Mouse (Mus musculus) 416B (cell line): Measurements from ENCODE around the gene Ankrd55.

Experiments
- DNase-seq: peaks from one replicate; pipeline ENCODE4 v3.0.0; 2011; ENCODE audit warnings: low read depth

The Ankrd55 gene

DNA sequence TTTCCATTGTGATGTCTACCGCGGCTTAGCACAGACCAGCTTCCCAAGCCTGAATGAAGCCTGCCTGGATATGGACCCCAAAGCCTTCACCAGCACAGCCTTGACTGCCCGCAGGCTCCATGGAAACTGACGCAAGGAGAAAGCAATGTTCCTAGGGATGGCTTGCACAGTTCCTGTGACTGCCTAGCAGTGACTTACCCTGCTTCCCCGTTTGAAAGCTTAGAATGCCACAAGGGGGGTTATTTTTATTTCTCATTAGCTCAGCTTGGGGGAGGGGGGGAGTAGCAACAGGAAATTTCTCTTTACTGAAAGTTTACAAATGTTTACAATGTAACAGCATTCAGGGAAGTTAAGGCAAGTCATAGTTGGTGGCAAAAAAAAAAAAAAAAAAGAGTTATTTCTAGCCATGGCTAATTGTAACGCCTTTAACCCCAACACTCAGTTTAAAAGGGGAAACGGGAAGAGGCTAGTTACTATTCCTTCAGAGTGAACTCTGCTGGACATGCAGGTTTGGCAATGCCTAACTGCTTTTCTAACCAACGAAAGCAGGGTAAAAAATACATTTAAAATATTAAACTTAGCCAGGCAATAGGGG, 56.1 kb downstream of the Ankrd55 start:
- no peak for DNase-seq

DNA sequence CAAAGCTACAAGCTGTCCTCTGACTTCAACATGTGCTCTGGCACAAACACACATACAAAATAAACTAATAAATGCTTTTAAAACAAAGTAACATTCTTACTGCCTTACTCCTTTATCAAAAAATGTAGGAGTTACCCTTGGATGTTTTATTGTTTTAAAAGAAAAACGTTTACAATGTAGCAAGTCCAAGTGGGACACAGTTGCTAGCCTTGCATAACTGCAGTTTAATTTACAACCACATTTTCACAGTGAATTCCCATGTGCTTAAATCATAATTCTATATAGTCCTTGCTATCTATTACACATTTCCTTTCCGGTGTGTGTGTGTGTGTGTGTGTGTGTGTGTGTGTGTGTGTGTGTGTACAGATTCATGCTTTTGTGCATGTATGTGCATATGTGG, 57.3 kb downstream of the Ankrd55 start:
- DNase-seq, result no peak

DNA sequence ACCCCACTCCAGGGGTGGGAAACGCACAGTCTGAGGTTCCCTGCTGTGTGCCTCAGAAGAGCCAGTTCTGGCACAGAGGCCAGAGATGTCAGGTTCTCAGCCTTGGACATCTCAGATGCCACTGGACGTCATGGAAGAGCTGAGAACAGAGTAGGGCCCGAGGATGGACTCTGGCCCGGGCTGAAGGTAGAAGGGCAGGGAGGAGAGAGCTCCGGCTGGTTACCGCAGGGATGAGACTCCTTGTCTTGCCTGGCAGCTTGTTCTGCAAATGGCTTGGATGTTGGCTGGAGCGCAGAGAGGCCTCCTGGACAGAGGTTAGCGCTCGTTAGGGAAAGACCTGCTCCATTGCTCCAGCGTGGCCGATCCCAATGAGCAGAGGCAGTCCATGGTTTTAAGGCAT, 57.8 kb downstream of the Ankrd55 start:
- no peak for DNase-seq

DNA sequence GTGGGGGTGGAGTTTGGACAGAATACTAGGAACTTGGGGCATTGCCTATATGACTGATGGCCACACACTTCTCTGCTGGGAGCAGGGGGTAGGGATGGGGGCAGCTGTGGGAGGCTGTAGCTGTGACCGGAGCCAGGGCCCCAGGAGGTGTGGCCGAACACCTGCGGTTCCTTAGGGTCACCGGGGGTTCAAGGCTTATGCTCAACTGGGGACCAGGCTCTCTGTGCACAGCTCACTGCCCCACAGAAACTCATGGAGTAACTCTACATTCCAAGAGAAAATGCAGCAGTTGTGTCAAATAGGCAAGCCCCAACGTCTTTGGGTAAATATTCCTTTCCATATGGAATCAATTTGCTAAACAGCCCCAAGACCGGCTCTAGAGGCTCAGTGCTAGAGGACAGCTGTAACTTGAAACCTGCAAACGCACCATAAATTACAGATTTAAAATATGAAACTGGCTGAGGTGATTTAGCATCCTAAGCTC, 58.5 kb downstream of the Ankrd55 start:
- DNase-seq, result no peak

DNA sequence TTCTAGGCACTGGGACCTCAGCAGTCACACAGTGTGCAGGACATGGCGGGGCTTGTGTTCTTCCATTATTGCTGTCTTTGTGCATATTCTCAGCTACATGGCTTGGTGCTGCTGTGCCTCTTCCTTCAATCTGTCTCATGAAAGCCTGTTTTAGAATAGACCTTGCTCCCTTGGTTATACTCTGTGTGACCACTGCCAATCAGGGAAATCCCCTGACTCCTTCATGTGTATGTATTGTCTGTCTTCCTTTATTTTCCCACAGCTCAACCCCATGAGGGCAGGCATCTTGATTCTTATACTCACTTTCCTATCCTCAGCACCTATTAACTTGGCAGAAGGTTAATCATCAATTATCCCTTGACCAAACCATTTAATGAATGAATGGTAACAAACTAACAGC, 60.0 kb downstream of the Ankrd55 start:
- no peak for DNase-seq

DNA sequence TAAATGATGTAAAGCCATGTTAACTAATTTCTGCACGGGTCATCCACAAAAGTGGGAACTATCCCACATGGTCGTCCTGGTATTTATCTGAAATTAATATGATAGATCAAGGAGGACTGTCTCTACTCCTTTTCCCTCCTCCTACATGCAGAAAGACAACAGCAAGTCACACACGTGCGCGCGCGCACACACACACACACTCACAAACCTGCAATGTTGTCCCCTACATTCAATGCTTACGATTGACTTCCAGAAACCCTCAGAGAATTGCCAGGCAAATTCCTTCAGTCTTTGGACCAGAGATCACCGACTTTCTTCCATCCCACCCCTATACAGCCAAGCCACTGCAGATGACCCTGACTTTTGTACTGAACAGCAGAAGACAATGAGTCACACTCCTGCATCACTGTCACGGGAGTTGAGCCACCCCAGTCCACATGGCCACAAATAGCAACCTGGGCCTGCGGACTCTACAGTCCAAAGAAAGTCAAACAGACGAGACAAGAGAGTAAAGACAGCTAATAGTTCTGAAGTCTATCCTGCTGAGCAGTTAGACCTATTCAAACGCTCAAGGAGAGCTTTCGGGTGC, 60.7 kb downstream of the Ankrd55 start:
- no peak for DNase-seq

DNA sequence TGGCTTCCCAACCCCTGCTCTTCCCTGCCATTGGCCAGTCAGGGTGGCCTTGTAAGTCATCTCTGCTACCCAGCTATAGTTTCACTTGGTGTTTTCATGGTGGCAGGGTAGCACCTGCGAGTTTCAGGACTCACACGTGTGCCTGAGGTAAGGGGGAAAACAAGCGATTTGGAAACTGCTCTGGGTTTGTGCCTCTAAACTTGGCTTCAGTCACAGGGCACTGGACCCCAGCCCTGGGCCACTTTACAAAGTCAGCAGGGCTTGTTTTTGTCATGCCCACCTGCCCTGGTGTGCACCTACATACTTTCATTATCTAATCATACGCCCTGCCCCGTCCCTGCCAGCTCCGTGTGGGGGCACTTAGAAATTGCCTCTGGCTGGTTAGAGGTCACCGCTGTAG, 61.2 kb downstream of the Ankrd55 start:
- no peak for DNase-seq

DNA sequence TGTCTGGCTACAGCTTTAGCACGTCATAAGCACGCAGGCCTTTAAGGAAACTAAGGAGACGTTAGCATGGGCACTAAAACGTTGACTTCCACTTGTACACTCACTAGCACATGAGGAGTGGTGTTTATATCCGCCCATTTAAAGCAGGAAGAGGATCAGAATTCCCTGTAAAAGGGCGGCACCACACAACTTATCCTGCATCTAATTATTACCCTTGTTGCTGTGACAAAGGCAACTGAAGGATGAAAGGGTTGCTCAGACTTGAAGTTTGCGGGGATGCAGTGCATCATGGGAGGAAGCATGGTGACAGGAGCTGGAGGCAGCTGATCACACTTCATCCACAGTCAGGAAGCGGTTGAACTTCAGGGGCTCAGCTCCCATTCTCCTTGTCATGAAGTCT, 63.7 kb downstream of the Ankrd55 start:
- DNase-seq, result no peak

DNA sequence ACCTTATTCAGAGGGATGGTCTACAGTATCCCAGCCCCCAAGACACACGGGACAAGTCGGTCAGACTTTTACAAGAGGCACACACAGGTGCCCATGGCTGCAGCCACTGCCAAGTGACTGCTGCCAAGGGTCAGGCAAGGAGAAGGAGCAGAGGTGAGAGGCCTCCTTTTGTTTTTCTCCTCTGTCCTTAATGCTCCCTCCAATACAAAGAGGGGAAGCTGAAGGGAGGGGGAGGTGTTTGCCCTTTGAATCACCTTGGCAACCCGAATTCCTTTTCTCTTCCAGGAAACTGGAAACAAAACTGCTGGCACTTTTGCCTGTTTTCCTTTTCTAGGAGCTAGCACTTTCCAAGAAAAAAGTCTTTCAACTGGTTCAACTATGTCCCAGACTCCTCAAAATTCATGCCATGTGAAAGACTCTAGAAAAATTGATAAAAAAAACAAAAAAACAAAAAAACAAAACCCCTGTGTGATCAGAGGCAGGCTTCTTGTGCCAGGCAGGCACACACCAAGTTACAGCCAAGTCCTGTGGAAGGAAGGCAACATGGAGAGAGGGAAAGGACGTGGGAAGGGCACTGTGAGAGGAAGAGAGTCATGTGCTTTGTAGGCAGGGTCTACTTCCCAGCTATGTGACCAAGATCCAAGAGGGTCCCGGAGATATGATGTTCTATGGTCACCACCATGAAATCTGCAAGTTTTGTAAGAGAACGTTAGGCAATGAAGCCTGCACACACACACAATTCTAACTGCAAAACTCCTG, 66.0 kb downstream of the Ankrd55 start:
- DNase-seq, result no peak

DNA sequence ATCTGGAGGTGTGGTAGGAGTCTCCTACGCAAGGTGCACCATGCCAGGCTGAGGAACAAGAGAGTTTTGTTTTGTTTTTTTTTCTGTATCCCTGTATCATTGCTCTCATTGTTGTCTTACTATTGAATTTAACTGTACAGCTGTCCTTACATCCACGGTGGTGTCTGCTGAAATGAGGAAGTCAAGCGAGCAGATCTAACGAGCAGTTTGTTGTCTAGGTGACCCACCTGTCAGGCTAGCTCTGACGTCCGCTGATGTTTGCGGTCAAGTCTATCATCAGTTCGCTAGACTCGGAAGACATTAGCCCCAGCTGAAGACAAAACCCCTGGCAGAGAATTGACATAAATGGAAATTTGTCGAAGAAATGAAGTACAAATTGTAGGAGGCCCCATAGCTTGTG, 66.7 kb downstream of the Ankrd55 start:
- DNase-seq, result no peak

DNA sequence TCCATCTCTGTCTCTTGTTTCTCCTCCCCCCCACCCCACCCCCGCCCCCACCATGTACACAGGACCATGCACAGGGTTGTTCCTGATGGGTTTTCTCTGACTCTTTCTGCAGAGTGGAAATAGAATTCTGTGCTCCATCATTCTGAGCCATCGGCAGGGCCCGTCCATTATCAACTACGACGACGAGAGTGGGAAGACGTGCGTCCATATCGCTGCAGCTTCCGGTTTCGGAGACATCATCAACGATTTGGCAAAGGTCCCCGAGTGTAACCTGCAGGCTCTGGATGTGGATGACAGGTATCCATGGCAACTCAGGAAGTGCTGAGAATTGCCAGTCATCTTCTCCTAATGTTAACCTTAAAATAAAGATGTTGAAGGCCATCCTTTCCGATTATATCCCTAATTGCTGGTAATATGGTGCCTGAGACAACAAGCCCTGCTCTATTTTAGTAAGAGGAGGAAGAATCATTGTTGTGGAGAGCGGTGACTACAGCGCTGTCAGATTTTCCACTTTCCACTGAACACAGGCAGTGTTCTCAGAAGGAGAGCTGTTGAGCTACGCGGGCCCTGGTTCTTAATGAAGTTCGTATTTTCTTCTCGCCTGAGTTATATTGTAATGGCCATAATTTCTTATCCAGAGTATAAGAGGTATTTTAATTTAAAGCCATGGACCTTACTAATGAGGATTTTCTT, 67.7 kb downstream of the Ankrd55 start:
- no peak for DNase-seq

DNA sequence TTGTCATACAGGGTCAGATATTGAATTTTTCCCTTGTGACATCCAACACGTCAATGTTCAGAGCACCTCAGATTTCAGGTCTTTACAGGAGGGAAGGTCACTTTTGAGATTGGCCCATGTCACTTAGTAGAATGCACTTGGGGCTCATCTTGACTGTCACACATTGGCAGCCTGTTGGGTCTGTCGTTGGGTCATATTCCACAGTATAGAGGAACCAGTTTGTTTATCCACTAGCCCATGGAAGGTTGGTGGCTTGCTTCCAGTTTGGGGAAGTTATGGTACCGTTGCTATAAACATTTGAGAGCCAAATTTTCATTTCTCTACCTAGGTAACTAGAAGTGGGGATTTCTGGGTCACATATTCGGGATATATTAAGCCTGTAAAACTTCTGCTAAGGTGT, 73.3 kb downstream of the Ankrd55 start:
- DNase-seq, result no peak

DNA sequence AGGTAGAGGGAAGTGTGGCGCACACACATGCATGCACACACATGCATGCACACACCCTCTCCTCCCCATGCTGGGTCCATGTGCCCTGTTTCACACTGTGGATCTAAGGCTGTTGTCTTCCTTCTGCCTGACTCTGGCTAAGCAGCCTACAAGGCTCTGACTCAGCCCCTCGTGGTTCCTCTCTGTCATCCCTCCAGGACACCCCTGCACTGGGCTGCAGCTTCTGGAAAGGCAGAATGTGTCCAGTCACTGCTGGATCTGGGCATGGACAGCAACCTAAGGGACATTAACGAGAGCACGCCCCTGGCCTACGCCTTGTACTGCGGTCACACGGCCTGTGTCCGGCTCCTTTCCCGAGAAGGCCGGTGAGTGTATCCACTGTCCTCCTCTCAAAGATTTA, 75.0 kb downstream of the Ankrd55 start:
- no peak for DNase-seq

DNA sequence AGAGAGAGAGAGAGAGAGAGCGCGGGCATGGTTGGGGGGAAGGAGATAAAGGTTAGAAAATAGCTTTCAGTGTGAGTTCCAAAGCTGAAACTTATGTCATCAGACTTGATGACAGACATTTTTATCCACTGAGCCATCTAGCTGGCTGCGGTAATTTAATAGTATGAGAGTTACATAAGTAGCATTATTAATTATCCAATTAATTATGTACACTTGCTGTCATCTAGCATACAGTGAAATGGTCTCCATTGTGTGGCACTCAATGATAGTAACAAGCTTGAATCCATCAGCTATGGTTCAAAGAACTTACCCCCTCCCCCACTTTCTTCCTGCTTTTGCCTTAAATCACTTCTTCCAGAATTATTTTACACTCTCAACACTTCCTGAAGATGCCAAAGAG, 75.5 kb downstream of the Ankrd55 start:
- DNase-seq, result no peak

DNA sequence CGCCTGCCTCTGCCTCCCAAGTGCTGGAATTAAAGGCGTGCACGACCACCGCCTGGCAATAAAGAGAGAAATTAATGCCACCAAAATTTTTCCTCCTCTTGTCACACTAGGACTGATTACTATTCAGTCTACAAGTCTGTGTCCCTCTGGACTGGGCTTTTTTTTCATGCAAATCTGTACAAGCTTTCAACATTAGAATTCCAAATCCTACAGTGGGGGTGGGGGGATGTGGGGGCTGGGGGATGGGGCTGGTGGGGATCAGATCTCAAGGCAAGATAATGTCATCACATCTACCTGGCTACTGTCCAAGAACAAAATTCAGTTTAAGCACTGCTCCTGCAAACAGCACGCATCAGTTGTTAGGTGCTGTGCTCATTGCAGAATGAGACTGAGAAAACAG, 76.4 kb downstream of the Ankrd55 start:
- DNase-seq, result no peak

DNA sequence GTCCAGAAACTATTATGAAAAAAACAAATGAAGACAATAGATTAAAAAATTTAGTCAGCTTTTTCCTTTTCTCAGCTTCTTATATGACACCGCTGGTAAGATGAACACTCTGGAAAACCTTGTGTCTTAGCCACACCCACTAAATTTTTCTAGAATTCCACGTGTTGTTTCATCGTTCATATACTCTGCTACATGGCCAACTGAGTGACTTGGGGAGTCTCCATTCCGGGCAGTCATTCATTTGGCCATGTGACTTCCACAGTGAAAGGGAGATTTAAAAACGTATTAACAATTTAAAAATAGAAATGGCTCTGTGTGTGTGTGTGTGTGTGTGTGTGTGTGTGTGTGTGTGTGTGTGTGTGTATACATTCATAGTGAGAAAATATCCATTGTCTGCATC, 77.1 kb downstream of the Ankrd55 start:
- no peak for DNase-seq

DNA sequence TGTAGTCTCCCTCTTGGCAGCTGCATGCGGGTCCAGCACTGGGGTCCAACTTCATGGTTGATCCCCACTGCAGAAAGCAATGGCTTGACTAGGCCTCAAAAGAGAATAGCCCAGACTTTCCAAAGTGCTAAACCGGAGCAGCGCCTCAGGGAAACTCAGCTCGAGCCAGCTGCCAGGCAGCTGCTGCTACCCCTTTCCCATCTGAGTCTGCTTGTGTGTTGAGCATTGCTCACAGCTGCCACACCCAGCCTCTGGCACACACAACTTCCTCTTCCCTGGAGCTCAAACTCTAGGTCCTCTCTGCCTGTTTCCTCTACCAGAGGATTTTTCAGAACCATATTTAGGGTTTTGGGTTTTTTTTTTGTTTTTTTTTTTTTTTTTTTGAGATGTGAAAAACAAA, 77.5 kb downstream of the Ankrd55 start:
- no peak for DNase-seq

DNA sequence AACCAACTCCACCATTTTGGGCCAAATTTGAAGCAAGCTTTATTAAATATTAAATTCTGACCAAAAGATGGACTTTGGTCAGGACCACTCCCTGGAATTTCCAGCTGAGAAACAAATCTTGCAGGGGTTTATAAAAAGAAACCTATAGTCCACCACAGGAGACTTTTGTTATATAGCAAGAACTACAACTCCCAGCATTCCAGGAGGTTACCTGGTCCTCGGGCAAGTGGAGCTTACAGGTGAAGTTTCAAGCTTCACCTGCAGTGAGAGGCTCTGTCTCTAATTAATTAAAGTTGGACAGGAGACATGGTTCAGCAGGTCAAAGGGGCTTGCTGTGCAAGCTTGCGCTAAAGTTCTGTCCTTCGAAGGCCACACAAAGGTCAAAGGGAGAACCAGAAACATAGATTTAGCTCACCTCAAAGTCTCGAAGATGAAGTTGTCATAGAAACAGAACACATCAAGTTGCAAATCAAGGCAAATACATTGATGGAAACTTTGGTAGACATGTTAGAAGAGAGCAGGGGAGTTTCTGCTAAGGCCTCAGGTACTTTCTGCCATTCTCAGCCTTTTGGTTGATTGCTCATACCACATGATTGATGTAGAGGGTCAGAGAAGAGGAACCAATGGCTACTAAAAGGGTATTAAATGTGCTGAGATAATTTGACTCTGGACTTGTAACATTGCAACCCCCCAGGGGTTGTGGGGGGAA, 78.2 kb downstream of the Ankrd55 start:
- DNase-seq, result no peak

DNA sequence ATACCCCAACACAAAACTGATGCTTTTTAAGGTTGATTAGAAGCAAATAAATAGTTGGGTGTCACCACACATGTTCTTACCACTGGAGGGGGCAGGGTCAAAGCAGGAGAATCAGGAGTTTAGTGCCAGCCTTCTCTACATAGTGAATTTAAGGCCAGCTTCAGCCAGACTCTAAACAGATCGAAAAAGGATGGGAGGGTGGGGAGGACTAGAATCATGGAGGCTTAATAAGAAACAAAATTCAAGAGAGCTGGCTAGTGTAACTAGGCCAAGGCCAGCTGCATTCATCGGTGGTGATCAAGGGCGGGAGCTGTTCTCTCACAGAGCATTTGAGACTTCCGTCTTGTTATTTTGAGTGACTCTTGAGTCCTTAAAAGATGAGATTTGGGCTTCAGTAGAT, 83.5 kb downstream of the Ankrd55 start:
- no peak for DNase-seq

DNA sequence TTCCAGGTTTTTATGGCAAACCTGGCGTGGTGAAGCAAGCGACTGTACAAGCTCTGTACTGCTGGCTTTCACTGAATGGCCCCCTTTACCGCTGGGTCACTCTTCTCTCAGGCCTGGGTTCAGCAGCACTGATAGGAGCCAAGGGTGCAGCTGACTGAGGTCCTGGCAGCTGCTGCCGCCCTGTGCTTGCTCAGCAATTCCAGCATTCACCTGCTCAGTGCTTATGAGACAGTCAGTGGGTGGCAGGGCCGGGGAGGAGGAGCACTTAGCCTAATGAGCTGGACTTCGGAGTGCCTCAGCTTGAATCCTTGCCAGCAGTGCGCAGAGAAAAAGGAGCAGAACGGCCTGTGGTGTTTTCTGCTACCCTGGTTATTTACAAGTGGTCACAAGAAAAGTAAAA, 87.5 kb downstream of the Ankrd55 start:
- no peak for DNase-seq

DNA sequence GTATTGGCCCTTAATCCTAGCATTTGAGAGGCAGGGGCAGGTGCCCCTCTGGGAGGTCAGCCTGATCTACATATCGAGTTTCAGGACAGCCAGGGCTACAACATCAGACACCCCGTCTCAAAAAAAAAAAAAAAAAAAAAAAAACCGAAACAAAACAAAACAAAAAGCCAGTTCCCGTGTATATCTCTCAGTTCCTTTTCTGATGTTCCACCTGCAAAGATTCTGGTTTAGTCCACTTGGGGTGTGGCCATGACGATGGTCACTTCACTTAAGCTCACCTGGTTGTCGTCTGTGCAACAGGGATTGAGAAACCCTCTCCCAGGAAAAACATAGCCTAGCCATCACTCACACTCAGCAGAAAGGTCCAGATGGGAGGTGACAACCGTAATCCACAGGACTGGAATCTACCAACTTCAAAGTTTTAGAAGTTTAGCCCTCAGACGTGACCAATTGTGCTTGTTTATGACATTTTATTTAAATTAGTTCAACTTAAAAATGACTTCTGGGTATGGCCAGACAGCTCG, 90.6 kb downstream of the Ankrd55 start:
- DNase-seq, result no peak

DNA sequence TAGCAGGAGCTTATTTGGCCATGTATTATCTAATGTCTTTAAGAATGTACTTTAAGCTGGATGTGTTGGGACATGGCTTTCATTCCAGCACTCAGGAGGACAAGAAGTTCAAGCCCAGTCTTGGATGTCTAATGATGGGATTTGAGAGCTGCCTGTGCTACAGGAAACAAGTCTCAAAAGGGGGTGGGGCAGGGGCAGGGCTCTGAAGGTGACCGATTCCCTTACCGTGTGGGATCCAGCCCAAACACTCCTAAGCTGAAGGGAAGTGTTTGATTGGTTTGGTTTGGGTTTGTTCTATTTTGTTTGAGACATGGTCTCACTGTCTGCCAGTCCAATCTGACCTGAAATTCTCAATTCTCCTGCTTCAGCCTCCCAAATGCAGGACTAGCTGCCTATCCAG, 93.2 kb downstream of the Ankrd55 start:
- DNase-seq, result no peak
